Comparison of ENCODE assay signal across 10 mouse cellular contexts in genomic region chr7:27407816-27408215, GRCm38 (mm10). TPM values are rescaled to one million over a fixed set of nuclear protein-coding genes. Genes with fewer than 3 reads are reported as not detected.
A peak's percentile ranks its signal among the peaks of the same experiment; 100 is the strongest.
DNase-seq lines count a peak whose midpoint lies in the region; ATAC-seq and TF ChIP-seq lines count a peak whose summit lies in the region.
"Had no signal": no experiment of that assay in that cellular context is flagged by ENCODE, and none has a peak within 500 bp of the region (broad histone marks: within the 10 kb centered on the region; RNA-seq: fewer than 3 reads in every experiment).

No protein-coding gene starts in this region.

- H3K27ac ChIP-seq in heart, embryonic 12.5 days (ENCODE audit: poor library complexity, severe bottlenecking): no peak overlapping the region
- H3K27ac ChIP-seq in stomach, embryonic 14.5 days (ENCODE audit: low read length): no peak overlapping the region
- H3K27ac ChIP-seq in stomach, postnatal 0 days (replicated peaks): no peak overlapping the region
- no peak overlapping the region for H3K27ac ChIP-seq in intestine, embryonic 15.5 days

- TF ChIP-seq CTCF in stomach, postnatal 0 days (IDR thresholded peaks at IDR 0.05; ENCODE audit: low read depth): no peak

- ATAC-seq in heart, embryonic 12.5 days (ENCODE audit: insufficient number of reproducible peaks, low FRiP score): no peak
- no peak for ATAC-seq in stomach, embryonic 14.5 days (ENCODE audit: insufficient number of reproducible peaks, insufficient read depth, low FRiP score, low read depth)
- no peak for ATAC-seq in stomach, postnatal 0 days (ENCODE audit: low FRiP score, low TSS enrichment)
- ATAC-seq in intestine, embryonic 15.5 days: no peak

- H3K4me3 ChIP-seq in heart, embryonic 12.5 days: peak overlapping the region; percentile 54
- H3K4me3 ChIP-seq in stomach, embryonic 14.5 days (ENCODE audit: low read depth, low read length): peak overlapping the region; percentile 37; the same call in 1 of the 2 replicates
- no peak overlapping the region for H3K4me3 ChIP-seq in stomach, postnatal 0 days (ENCODE audit: low read depth, low read length)
- peak overlapping the region; percentile 46; the same call in 1 of the 2 replicates for H3K4me3 ChIP-seq in intestine, embryonic 15.5 days (replicated peaks)

- H3K9me3 ChIP-seq in heart, embryonic 12.5 days (replicated peaks): peaks cover 12% of the 10 kb centered on the region
- peaks cover 7% of the 10 kb centered on the region for H3K9me3 ChIP-seq in stomach, embryonic 14.5 days (ENCODE audit: control insufficient read depth, low read depth, low read length)
- H3K9me3 ChIP-seq in stomach, postnatal 0 days (ENCODE audit: control insufficient read depth, low read length): no peaks in the 10 kb centered on the region
- no peaks in the 10 kb centered on the region for H3K9me3 ChIP-seq in intestine, embryonic 15.5 days

- no peak for DNase-seq in heart, adult 9 months (ENCODE audit: low spot score in 2 of 2)
- no peak for DNase-seq in stomach, postnatal 0 days (ENCODE audit: low spot score)
- DNase-seq in urinary bladder, postnatal 14 days (ENCODE audit: low spot score): no peak
- DNase-seq in yolk sac, embryonic 10.5 days (ENCODE audit: low spot score): no peak
- no peak for DNase-seq in layer of hippocampus, postnatal 10 days (ENCODE audit: low spot score in 2 of 2)

- WGBS in heart, embryonic 12.5 days: 51% methylated on average over 8 of the region's 8 CpGs
- 43% methylated on average over 8 of the region's 8 CpGs for WGBS in stomach, embryonic 14.5 days
- WGBS in stomach, postnatal 0 days: 47% methylated on average over 8 of the region's 8 CpGs
- 50% methylated on average over 8 of the region's 8 CpGs for WGBS in intestine, embryonic 15.5 days

- peaks cover 17% of the 10 kb centered on the region for H3K4me1 ChIP-seq in heart, embryonic 12.5 days (replicated peaks)
- peaks cover 3% of the 10 kb centered on the region; the same call in 1 of the 2 replicates for H3K4me1 ChIP-seq in stomach, embryonic 14.5 days (ENCODE audit: control insufficient read depth, insufficient read depth, low read length)
- H3K4me1 ChIP-seq in stomach, postnatal 0 days (replicated peaks; ENCODE audit: control insufficient read depth, insufficient read depth): 0 out of 2 replicates have a peak, but pooled peaks cover 3% of the 10 kb centered on the region
- H3K4me1 ChIP-seq in intestine, embryonic 15.5 days (replicated peaks): peaks cover 20% of the 10 kb centered on the region

- TF ChIP-seq EP300 in stomach, postnatal 0 days (optimal IDR thresholded peaks at IDR 0.05): no peak

- no peak overlapping the region for H3K9ac ChIP-seq in heart, embryonic 12.5 days
- H3K9ac ChIP-seq in stomach, embryonic 14.5 days (replicated peaks; ENCODE audit: low read depth, low read length): no peak overlapping the region
- no peak overlapping the region for H3K9ac ChIP-seq in stomach, postnatal 0 days (ENCODE audit: low read length)
- no peak overlapping the region for H3K9ac ChIP-seq in intestine, embryonic 15.5 days

- H3K36me3 ChIP-seq in heart, embryonic 12.5 days: no peaks in the 10 kb centered on the region
- no peaks in the 10 kb centered on the region for H3K36me3 ChIP-seq in stomach, embryonic 14.5 days (ENCODE audit: control insufficient read depth, insufficient read depth, low read length)
- no peaks in the 10 kb centered on the region for H3K36me3 ChIP-seq in stomach, postnatal 0 days (ENCODE audit: control insufficient read depth, insufficient read depth, low read length)
- no peaks in the 10 kb centered on the region for H3K36me3 ChIP-seq in intestine, embryonic 15.5 days

- peak overlapping the region; percentile 88; the same call in 1 of the 2 replicates for H3K4me2 ChIP-seq in heart, embryonic 12.5 days
- H3K4me2 ChIP-seq in stomach, embryonic 14.5 days (replicated peaks; ENCODE audit: low read depth, low read length): peak overlapping the region; percentile 89
- no peak overlapping the region for H3K4me2 ChIP-seq in stomach, postnatal 0 days (replicated peaks; ENCODE audit: low read depth)
- peak overlapping the region; percentile 92 for H3K4me2 ChIP-seq in intestine, embryonic 15.5 days (replicated peaks)

- peaks cover 80% of the 10 kb centered on the region for H3K27me3 ChIP-seq in heart, embryonic 12.5 days (replicated peaks)
- peaks cover 47% of the 10 kb centered on the region for H3K27me3 ChIP-seq in stomach, embryonic 14.5 days (ENCODE audit: control insufficient read depth, insufficient read depth, low read length)
- peaks cover 18% of the 10 kb centered on the region for H3K27me3 ChIP-seq in stomach, postnatal 0 days (ENCODE audit: control insufficient read depth, insufficient read depth, low read length)
- peaks cover 74% of the 10 kb centered on the region for H3K27me3 ChIP-seq in intestine, embryonic 15.5 days (replicated peaks)

RNA-seq across cellular contexts. Expression of gene Sptbn4, which starts 39.7 kb away (rescaled TPM):
- polyA plus RNA-seq in heart, embryonic 12.5 days (2016; fragmentation: Nextera tagmentation; extraction: Ambion mirVana): 0.26 TPM in 2 replicates
- 0.64 and 1.00 TPM in 2 replicates for polyA plus RNA-seq in stomach, embryonic 14.5 days (2014; fragmentation: Nextera tagmentation; extraction: Ambion mirVana)
- 0.24 and 0.25 TPM in 2 replicates for polyA plus RNA-seq in stomach, postnatal 0 days (2015; fragmentation: Nextera tagmentation; extraction: Ambion mirVana)
- 0.33 and 0.38 TPM in 2 replicates for polyA plus RNA-seq in intestine, embryonic 15.5 days (2015; fragmentation: Nextera tagmentation; extraction: Ambion mirVana)
- total RNA-seq in layer of hippocampus, postnatal 10 days (2021): 100 to 1,000 TPM in 1 of 2 experiments, 10 to 100 TPM in 1; 89.6 to 105 TPM
- total RNA-seq: hematopoietic stem cell, adult 5-6 weeks had no signal

RNA-seq across cellular contexts. Expression of gene Blvrb, which starts 40.0 kb away (rescaled TPM):
- polyA plus RNA-seq in heart, embryonic 12.5 days (2016; fragmentation: Nextera tagmentation; extraction: Ambion mirVana): 68.4 and 82.4 TPM in 2 replicates
- polyA plus RNA-seq in stomach, embryonic 14.5 days (2014; fragmentation: Nextera tagmentation; extraction: Ambion mirVana): 67.3 and 78.3 TPM in 2 replicates
- polyA plus RNA-seq in stomach, postnatal 0 days (2015; fragmentation: Nextera tagmentation; extraction: Ambion mirVana): 97.3 and 103 TPM in 2 replicates
- 60.4 and 77.5 TPM in 2 replicates for polyA plus RNA-seq in intestine, embryonic 15.5 days (2015; fragmentation: Nextera tagmentation; extraction: Ambion mirVana)
- 10 to 100 TPM; 16.5 to 17.1 TPM for total RNA-seq in layer of hippocampus, postnatal 10 days (2021)

RNA-seq across cellular contexts. Expression of gene Gm20479, which starts 50.6 kb away (rescaled TPM):
- 1.2 and 1.5 TPM in 2 replicates for polyA plus RNA-seq in heart, embryonic 12.5 days (2016; fragmentation: Nextera tagmentation; extraction: Ambion mirVana)
- 0.53 and 1.9 TPM in 2 replicates for polyA plus RNA-seq in stomach, embryonic 14.5 days (2014; fragmentation: Nextera tagmentation; extraction: Ambion mirVana)
- polyA plus RNA-seq in stomach, postnatal 0 days (2015; fragmentation: Nextera tagmentation; extraction: Ambion mirVana): 0.28 and 0.57 TPM in 2 replicates
- 1.8 TPM in 1 of 2 replicates, not detected in the other for polyA plus RNA-seq in intestine, embryonic 15.5 days (2015; fragmentation: Nextera tagmentation; extraction: Ambion mirVana)
- not detected for total RNA-seq in layer of hippocampus, postnatal 10 days (2021)
- total RNA-seq: hematopoietic stem cell, adult 5-6 weeks; left cerebral cortex, postnatal 25 days had no signal

RNA-seq across cellular contexts. Expression of gene Shkbp1, which starts 52.0 kb away (rescaled TPM):
- polyA plus RNA-seq in heart, embryonic 12.5 days (2016; fragmentation: Nextera tagmentation; extraction: Ambion mirVana): 35.4 and 39.4 TPM in 2 replicates
- polyA plus RNA-seq in stomach, embryonic 14.5 days (2014; fragmentation: Nextera tagmentation; extraction: Ambion mirVana): 41.5 and 41.6 TPM in 2 replicates
- polyA plus RNA-seq in stomach, postnatal 0 days (2015; fragmentation: Nextera tagmentation; extraction: Ambion mirVana): 26.3 and 27.3 TPM in 2 replicates
- 35.0 and 35.5 TPM in 2 replicates for polyA plus RNA-seq in intestine, embryonic 15.5 days (2015; fragmentation: Nextera tagmentation; extraction: Ambion mirVana)
- total RNA-seq in layer of hippocampus, postnatal 10 days (2021): 10 to 100 TPM; 24.9 to 29.9 TPM
